Mouse (Mus musculus) ES-Bruce4 (cell line): ENCODE measurements around the gene Snx15. TPM values are rescaled to one million over a fixed set of nuclear protein-coding genes. Genes with fewer than 3 reads are reported as not detected.
A peak's percentile ranks its signal among the peaks of the same experiment; 100 is the strongest.

ENCODE experiments used
- H3K27ac ChIP-seq: 2 replicates; pipeline ENCODE4 v1.5.1; 2012; ENCODE audit warnings: low read length, inconsistent platforms; ENCODE audit not compliant: insufficient read depth
- H3K27me3 ChIP-seq: 2 replicates; pipeline ENCODE4 v1.6.1; 2012; ENCODE audit warnings: mild to moderate bottlenecking, low read length, inconsistent platforms; ENCODE audit not compliant: control insufficient read depth, poor library complexity, insufficient read depth, severe bottlenecking
- H3K36me3 ChIP-seq: 2 replicates; pipeline ENCODE4 v1.6.1; 2012; ENCODE audit warnings: inconsistent platforms, mild to moderate bottlenecking, low read length, moderate library complexity; ENCODE audit not compliant: control insufficient read depth, poor library complexity, insufficient read depth, severe bottlenecking
- H3K4me1 ChIP-seq: one replicate; pipeline ENCODE4 v1.8.1; 2011; ENCODE audit warnings: low read length; ENCODE audit not compliant: control insufficient read depth, insufficient read depth
- H3K4me3 ChIP-seq: 2 replicates; pipeline ENCODE4 v1.5.1; 2011; ENCODE audit warnings: low read depth, mild to moderate bottlenecking, low read length
- H3K9ac ChIP-seq: 2 replicates; pipeline ENCODE4 v1.6.1; 2012; ENCODE audit warnings: low read depth, mild to moderate bottlenecking, inconsistent platforms; ENCODE audit not compliant: poor library complexity, severe bottlenecking
- H3K9me3 ChIP-seq: replicated peaks from 2 replicates; pipeline ENCODE4 v1.6.1; 2012; ENCODE audit warnings: mild to moderate bottlenecking, low read length, inconsistent platforms; ENCODE audit not compliant: control insufficient read depth, poor library complexity, insufficient read depth, severe bottlenecking
- CTCF ChIP-seq: IDR thresholded peaks from one replicate; pipeline ENCODE4 v1.8.1; 2011; ENCODE audit warnings: low read depth, low read length
- EP300 ChIP-seq: IDR thresholded peaks from 2 replicates; pipeline ENCODE4 v1.6.1; 2011; ENCODE audit warnings: low read depth, low read length; ENCODE audit not compliant: insufficient read depth
- POLR2A ChIP-seq: IDR thresholded peaks from one replicate; pipeline ENCODE4 v1.8.1; 2011; ENCODE audit warnings: low read length; ENCODE audit not compliant: insufficient read depth
- polyA plus RNA-seq: library from polyadenylated mRNA; stranded (reverse); fragments of >200 nt; gene quantifications from 2 replicates; pipeline ENCODE4 v1.2.4, GENCODE M21; 2011; ENCODE audit warnings: low read depth; ENCODE audit not compliant: missing spikeins, insufficient read depth, insufficient read length

Snx15 gene
- polyA plus RNA-seq, 1 experiment: 10.0 TPM

DNA sequence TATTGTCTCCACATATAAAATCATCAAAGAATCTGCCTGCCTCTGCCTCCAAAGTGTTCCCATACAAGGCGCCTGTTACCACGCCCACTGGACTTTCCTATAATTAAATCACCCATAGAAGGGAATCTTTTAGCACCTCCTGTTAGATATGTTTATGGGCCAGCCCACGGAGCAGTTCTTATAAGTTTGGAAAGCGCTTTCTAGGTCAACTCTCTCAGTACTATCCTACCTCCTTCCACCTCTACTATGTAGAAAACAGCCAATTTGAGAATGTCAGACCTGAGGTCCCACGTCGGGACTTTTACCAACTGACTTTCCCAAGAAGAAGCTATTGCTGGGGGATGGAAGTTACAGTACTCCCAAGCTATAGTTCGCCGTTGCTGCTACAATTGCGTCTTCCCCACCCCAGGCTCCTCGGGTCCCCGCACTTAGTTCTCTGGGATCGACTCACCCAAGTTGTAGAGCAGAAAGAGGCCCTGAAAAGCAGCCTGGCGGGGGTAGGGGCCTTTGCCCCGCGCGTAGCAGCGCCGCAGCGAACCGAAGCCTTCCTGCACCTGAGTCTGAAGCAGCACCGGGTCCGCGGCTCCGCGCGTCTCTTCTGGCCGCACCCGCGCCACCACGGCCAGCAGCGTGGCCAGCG lies 10.6 kb downstream of the Snx15 start:
- Histone ChIP-seq H3K4me1 (peaks cover 2% of the 10 kb centered on the region), H3K9me3 (no peaks in the 10 kb centered on the region), H3K9ac (peak overlapping the region; percentile 86), H3K36me3 (peaks cover 14% of the 10 kb centered on the region), H3K4me3 (peak overlapping the region; percentile 80), H3K27me3 (no peaks in the 10 kb centered on the region), H3K27ac (peak overlapping the region; percentile 44)
- no peak for TF ChIP-seq CTCF
- TF ChIP-seq EP300: no peak
- no peak for TF ChIP-seq POLR2A

DNA sequence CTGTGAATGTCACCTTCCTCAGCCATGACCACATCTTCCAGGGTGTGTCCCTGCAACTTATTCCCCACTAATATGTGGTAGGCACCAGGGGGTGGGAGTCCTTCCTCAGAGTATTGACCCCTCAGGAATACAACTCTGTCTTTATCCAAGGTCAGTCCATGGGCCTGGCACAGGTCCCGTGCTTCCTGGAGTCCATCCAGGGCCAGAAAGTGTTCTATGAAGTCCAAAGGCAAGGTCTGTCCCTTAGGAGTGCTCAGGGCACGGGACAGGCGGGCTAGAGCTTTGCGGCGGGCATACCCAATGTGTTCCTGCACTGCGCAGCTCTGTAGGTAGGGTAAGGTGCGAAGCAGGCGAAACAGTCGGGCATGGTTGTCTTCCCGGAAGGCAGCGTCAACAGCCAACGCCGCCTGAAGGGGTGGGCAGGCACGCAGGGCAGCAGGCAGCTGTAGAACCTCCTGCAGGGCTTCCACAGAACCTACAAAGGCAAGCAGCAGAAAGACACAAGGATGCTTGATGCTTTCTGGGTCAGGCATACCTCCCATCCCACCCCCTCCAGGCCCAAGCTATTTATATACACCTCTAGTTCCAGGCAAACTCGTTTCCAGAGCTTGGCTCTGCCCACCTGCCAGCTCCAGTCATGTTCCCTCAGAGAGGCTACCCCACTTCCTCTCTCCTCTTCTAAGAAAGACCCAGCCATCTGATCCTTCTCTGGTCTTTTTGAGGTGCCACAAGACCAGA lies 11.8 kb downstream of the Snx15 start:
- Histone ChIP-seq H3K27me3 (no peaks in the 10 kb centered on the region), H3K9me3 (no peaks in the 10 kb centered on the region), H3K27ac (no peak overlapping the region), H3K4me1 (peaks cover 2% of the 10 kb centered on the region), H3K36me3 (peaks cover 14% of the 10 kb centered on the region), H3K4me3 (no peak overlapping the region), H3K9ac (0 out of 2 replicates have a peak overlapping the region, but pooled peaks have one; percentile 86)
- no peak for TF ChIP-seq EP300
- no peak for TF ChIP-seq POLR2A
- TF ChIP-seq CTCF: no peak

DNA sequence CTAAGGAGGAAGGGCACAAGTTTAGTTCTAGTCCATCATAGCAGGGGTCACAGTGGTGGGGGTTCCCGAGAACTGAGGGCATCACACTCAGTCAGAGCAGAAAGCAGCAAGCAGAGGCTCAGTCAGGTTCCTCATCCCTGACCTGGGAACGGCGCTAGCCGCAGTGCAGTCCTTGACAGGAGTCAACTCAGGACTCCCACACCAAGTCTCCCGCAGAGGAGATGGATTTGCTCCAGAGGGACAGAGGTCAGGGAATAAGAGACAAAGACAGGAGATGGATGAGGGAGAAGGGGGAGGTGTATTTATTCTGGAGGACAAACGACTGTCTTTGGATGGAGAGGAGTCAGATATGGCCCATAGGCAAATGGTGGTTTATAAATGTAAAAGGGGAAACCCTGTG lies 15.0 kb downstream of the Snx15 start:
- Histone ChIP-seq H3K36me3 (peaks cover 14% of the 10 kb centered on the region), H3K4me1 (no peaks in the 10 kb centered on the region), H3K27ac (no peak overlapping the region), H3K9ac (no peak overlapping the region), H3K4me3 (no peak overlapping the region), H3K9me3 (no peaks in the 10 kb centered on the region), H3K27me3 (no peaks in the 10 kb centered on the region)
- no peak for TF ChIP-seq POLR2A
- TF ChIP-seq CTCF: no peak
- TF ChIP-seq EP300: no peak

DNA sequence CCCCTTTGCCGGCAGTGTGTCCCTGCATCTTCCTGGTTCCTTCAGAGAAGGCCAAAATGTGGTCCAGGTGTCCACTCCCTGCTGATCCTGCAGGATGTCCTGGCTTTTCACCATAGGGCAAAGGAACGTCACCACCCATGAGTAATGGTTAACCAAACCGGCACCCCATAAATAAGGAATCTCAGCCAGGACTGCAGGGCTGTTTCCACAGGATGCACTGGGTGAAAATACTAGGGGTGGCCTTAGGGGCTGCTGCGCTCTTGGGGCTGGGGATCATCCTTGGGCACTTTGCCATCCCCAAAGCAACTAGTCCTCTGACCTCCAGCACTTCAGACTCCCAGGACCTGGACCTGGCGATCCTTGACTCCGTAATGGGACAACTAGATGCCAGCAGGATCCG lies 22.5 kb downstream of the Snx15 start, which contains the start of gene Naaladl1:
TSS of gene Naaladl1 (plus strand) at position 197 of the 400 bp plus-strand sequence.
- no peak within 1 kb of the TSS for H3K4me3 ChIP-seq
- H3K9me3 ChIP-seq: no peaks in the 10 kb centered on the region
- TF ChIP-seq CTCF: no peak
- no peak for TF ChIP-seq POLR2A
- H3K9ac ChIP-seq: no peak within 1 kb of the TSS
- no peak within 1 kb of the TSS for H3K27ac ChIP-seq
- H3K27me3 ChIP-seq: no peaks in the 10 kb centered on the region
- H3K36me3 ChIP-seq: 0 out of 2 replicates have a peak, but pooled peaks cover 3% of the 10 kb centered on the region
- peaks cover 2% of the 10 kb centered on the region for H3K4me1 ChIP-seq

DNA sequence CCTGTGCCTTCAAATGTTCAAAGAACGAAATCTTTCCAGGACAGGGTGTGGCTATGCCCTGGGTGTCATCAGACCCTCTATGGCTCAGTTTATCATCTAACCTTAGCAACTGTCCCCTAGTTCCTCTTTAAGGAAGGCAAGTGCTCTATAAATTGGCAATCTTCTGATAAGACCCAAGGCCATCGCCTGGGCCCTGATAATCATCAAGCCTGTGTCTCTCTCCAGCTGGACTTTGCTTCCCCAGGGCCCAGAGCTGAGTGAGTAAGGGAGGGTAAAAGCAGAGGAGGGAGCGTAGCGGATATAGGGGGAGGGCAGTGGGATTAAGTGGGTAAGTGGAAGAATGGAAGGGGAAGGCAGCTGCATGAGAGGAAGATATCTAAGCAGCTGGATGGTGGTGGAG lies 23.6 kb downstream of the Snx15 start:
- H3K9ac ChIP-seq: no peak overlapping the region
- no peak for TF ChIP-seq CTCF
- TF ChIP-seq POLR2A: no peak
- no peak for TF ChIP-seq EP300
- no peaks in the 10 kb centered on the region for H3K9me3 ChIP-seq
- H3K4me1 ChIP-seq: peaks cover 2% of the 10 kb centered on the region
- H3K27ac ChIP-seq: no peak overlapping the region
- H3K4me3 ChIP-seq: no peak overlapping the region
- 0 out of 2 replicates have a peak, but pooled peaks cover 5% of the 10 kb centered on the region for H3K36me3 ChIP-seq
- no peaks in the 10 kb centered on the region for H3K27me3 ChIP-seq

DNA sequence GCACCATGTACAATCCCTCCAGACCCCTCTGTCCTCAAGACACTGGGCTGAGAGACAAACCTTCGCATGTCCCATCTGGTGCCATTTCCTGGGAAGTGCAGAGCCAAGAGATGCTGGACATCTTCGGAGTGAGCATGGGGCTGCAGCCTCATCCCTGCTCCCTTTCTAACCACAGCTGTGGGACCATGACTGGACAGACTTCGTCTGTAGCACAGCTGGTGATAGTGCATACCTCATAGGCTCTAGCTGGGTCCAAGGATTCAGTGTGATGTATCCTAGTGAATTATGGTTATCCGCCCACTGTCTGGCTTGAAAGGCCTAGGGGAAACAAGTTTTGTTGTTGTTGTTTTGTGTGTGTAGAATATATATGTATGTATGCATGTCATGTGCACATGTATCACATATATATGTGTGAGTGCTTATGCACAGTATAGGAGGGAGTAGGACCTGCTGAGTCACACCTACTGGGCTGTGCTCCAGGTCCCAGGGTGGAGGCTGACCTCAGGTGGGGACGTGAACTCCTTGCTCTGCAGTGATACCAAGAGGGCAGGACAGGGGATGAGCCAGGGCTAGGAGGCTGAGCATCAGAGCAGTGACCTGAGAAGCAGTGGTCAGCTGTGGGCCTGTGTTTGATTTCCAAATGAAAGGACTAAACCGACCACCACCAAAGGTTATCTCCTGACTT lies 25.8 kb downstream of the Snx15 start:
- no peaks in the 10 kb centered on the region for H3K9me3 ChIP-seq
- TF ChIP-seq EP300: no peak
- TF ChIP-seq CTCF: no peak
- no peak for TF ChIP-seq POLR2A
- H3K4me3 ChIP-seq: no peak overlapping the region
- H3K4me1 ChIP-seq: peaks cover 2% of the 10 kb centered on the region
- no peaks in the 10 kb centered on the region for H3K27me3 ChIP-seq
- H3K9ac ChIP-seq: no peak overlapping the region
- H3K36me3 ChIP-seq: peaks cover 11% of the 10 kb centered on the region
- no peak overlapping the region for H3K27ac ChIP-seq
